19 mouse cellular contexts compared by ENCODE assay signal in genomic region chr5:146188144-146188543, GRCm38 (mm10). TPM values are rescaled to one million over a fixed set of nuclear protein-coding genes. Genes with fewer than 3 reads are reported as not detected.
DNase-seq lines count a peak whose midpoint lies in the region; ATAC-seq and TF ChIP-seq lines count a peak whose summit lies in the region.
"Had no signal": no experiment of that assay in that cellular context is flagged by ENCODE, and none has a peak within 500 bp of the region (broad histone marks: within the 10 kb centered on the region; RNA-seq: fewer than 3 reads in every experiment).

No protein-coding gene starts in this region.

- 83% methylated on average over 1 of the region's 1 CpGs for WGBS in kidney, adult 2 months
- WGBS in kidney, embryonic 14.5 days = 86% methylated on average over 1 of the region's 1 CpGs
- WGBS in heart, adult 2 months = 89% methylated on average over 1 of the region's 1 CpGs

- no peak overlapping the region for H3K9ac ChIP-seq in kidney, embryonic 14.5 days (ENCODE audit: low read depth, low read length)
- no peak overlapping the region for H3K9ac ChIP-seq in heart, adult 2 months (ENCODE audit: low read depth, low read length)
- H3K9ac ChIP-seq: limb, embryonic 12.5 days; midbrain, embryonic 13.5 days had no signal

- H3K27me3 ChIP-seq in kidney, adult 2 months (replicated peaks; ENCODE audit: control insufficient read depth, insufficient read depth, low read length) = no peaks in the 10 kb centered on the region
- no peaks in the 10 kb centered on the region for H3K27me3 ChIP-seq in kidney, embryonic 14.5 days (ENCODE audit: control insufficient read depth, insufficient read depth, low read length)
- no peaks in the 10 kb centered on the region for H3K27me3 ChIP-seq in heart, adult 2 months (ENCODE audit: control insufficient read depth, insufficient read depth, low read length)
- H3K27me3 ChIP-seq: limb, embryonic 12.5 days; midbrain, embryonic 13.5 days had no signal

- no peak overlapping the region for H3K4me2 ChIP-seq in kidney, embryonic 14.5 days (replicated peaks; ENCODE audit: low read depth, low read length)
- H3K4me2 ChIP-seq: limb, embryonic 12.5 days; midbrain, embryonic 13.5 days had no signal

- DNase-seq in kidney, adult 2 months = peak; percentile 52
- peak; percentile 12 for DNase-seq in retina, postnatal 1 day
- no peak for DNase-seq in retina, embryonic 14.5 days (ENCODE audit: low spot score)
- DNase-seq in heart, adult 2 months = no peak
- DNase-seq in gastrocnemius, postnatal 4 days (ENCODE audit: low spot score in 2 of 2) = no peak

- no peak overlapping the region for H3K4me3 ChIP-seq in kidney, adult 2 months (ENCODE audit: insufficient read depth, low read depth, low read length)
- H3K4me3 ChIP-seq in kidney, embryonic 14.5 days (ENCODE audit: low read length) = no peak overlapping the region
- no peak overlapping the region for H3K4me3 ChIP-seq in heart, adult 2 months
- H3K4me3 ChIP-seq: forebrain, embryonic 10.5 days; heart, embryonic 10.5 days; left cerebral cortex, adult 2 months; limb, embryonic 12.5 days; midbrain, embryonic 13.5 days had no signal

- no peak overlapping the region for H3K27ac ChIP-seq in kidney, adult 2 months (ENCODE audit: insufficient read depth, low read depth, low read length)
- H3K27ac ChIP-seq in kidney, embryonic 14.5 days (ENCODE audit: low read depth, low read length) = no peak overlapping the region
- no peak overlapping the region for H3K27ac ChIP-seq in heart, adult 2 months
- H3K27ac ChIP-seq: forebrain, embryonic 10.5 days; heart, embryonic 10.5 days; left cerebral cortex, adult 2 months; limb, embryonic 12.5 days; midbrain, embryonic 13.5 days had no signal

- TF ChIP-seq EP300 in heart, adult 2 months (IDR thresholded peaks at IDR 0.05; ENCODE audit: insufficient read depth, low read depth, low read length) = no peak

- H3K36me3 ChIP-seq in kidney, adult 2 months (ENCODE audit: control insufficient read depth, insufficient read depth, low read length) = no peaks in the 10 kb centered on the region
- no peaks in the 10 kb centered on the region for H3K36me3 ChIP-seq in kidney, embryonic 14.5 days (ENCODE audit: control insufficient read depth, insufficient read depth, low read length)
- no peaks in the 10 kb centered on the region for H3K36me3 ChIP-seq in heart, adult 2 months (ENCODE audit: control insufficient read depth, insufficient read depth, low read length)
- H3K36me3 ChIP-seq: forebrain, embryonic 10.5 days; heart, embryonic 10.5 days; limb, embryonic 12.5 days; midbrain, embryonic 13.5 days had no signal

- H3K9me3 ChIP-seq in kidney, embryonic 14.5 days (ENCODE audit: control insufficient read depth, low read length) = no peaks in the 10 kb centered on the region
- H3K9me3 ChIP-seq: heart, embryonic 10.5 days; limb, embryonic 12.5 days had no signal

- ATAC-seq in kidney, embryonic 14.5 days (ENCODE audit: low FRiP score, low TSS enrichment) = no peak; the same call in 1 of the 2 replicates
- ATAC-seq in granulocyte monocyte progenitor cell, adult 5-6 weeks (replicated peaks; ENCODE audit: poor library complexity, severe bottlenecking) = peak; percentile 44
- peak; percentile 51 for ATAC-seq in megakaryocyte-erythroid progenitor cell, adult 5-6 weeks (replicated peaks; ENCODE audit: low FRiP score, low TSS enrichment, poor library complexity, severe bottlenecking)
- ATAC-seq: midbrain, embryonic 13.5 days had no signal

- TF ChIP-seq POLR2A in kidney, adult 2 months (IDR thresholded peaks at IDR 0.05; ENCODE audit: low read depth, low read length) = no peak
- no peak for TF ChIP-seq POLR2A in heart, adult 2 months (IDR thresholded peaks at IDR 0.05; ENCODE audit: insufficient read depth, low read depth, low read length)

- peak; percentile 55; the same call in 1 of the 2 replicates for TF ChIP-seq CTCF in kidney, adult 2 months (conservative IDR thresholded peaks at IDR 0.05; ENCODE audit: insufficient read depth, insufficient read length, low read depth, low read length)
- no peak for TF ChIP-seq CTCF in heart, adult 2 months (IDR thresholded peaks at IDR 0.05)

- peaks cover 13% of the 10 kb centered on the region for H3K4me1 ChIP-seq in kidney, adult 2 months (ENCODE audit: control insufficient read depth, insufficient read depth, low read length)
- no peaks in the 10 kb centered on the region for H3K4me1 ChIP-seq in kidney, embryonic 14.5 days (ENCODE audit: control insufficient read depth, insufficient read depth, low read length)
- no peaks in the 10 kb centered on the region for H3K4me1 ChIP-seq in heart, adult 2 months (ENCODE audit: control insufficient read depth, insufficient read depth, low read length)
- H3K4me1 ChIP-seq: forebrain, embryonic 10.5 days; heart, embryonic 10.5 days; limb, embryonic 12.5 days; midbrain, embryonic 13.5 days had no signal

- no peaks in the 10 kb centered on the region for H3K79me2 ChIP-seq in heart, adult 2 months (replicated peaks; ENCODE audit: control insufficient read depth, insufficient read depth, low read length)

- intact Hi-C loops in heart, adult 2 months (cut with DNase I) = loop anchor here (10.0 kb wide), 1 partner anchor 147 kb away; no protein-coding TSS in a partner anchor

RNA-seq across cellular contexts. Expression of gene 1700001J03Rik, which starts 3.0 kb away (rescaled TPM):
- polyA plus RNA-seq in kidney, adult 2 months (2012; rRNA removed) = 1.7 and 2.1 TPM in 2 replicates
- polyA plus RNA-seq in kidney, embryonic 14.5 days (2014; fragmentation: Nextera tagmentation; extraction: Ambion mirVana) = 1.1 TPM in 1 of 2 replicates, not detected in the other
- not detected in 2 replicates for total RNA-seq in granulocyte monocyte progenitor cell, adult 5-6 weeks (2014; fragmentation: Nextera tagmentation)
- not detected in 2 replicates for total RNA-seq in granulocyte monocyte progenitor cell, adult 5-6 weeks (2017)
- total RNA-seq in megakaryocyte-erythroid progenitor cell, adult 5-6 weeks (2014; fragmentation: Nextera tagmentation) = not detected in 2 replicates
- not detected in 2 replicates for total RNA-seq in megakaryocyte-erythroid progenitor cell, adult 5-6 weeks (2017)
- total RNA-seq in heart, adult 2 months (2021) = under 1 TPM in 1 of 2 experiments, not detected in 1; 0.55 TPM
- polyA plus RNA-seq in heart, adult 2 months (2012; rRNA removed) = 0.68 and 0.88 TPM in 2 replicates
- 1 to 10 TPM in 1 of 2 experiments, under 1 TPM in 1; 0.60 to 1.3 TPM for total RNA-seq in gastrocnemius, postnatal 4 days (2021)
- total RNA-seq: heart, postnatal 36 days had no signal
- polyA plus RNA-seq: embryonic facial prominence, embryonic 11.5 days; forebrain, embryonic 10.5 days; heart, embryonic 10.5 days; intestine, embryonic 14.5 days; limb, embryonic 12.5 days; lung, embryonic 16.5 days; stomach, embryonic 14.5 days had no signal

RNA-seq across cellular contexts. Expression of gene Gm6309, which starts 17.6 kb away (rescaled TPM):
- not detected in 2 replicates for polyA plus RNA-seq in kidney, adult 2 months (2012; rRNA removed)
- not detected in 2 replicates for polyA plus RNA-seq in kidney, embryonic 14.5 days (2014; fragmentation: Nextera tagmentation; extraction: Ambion mirVana)
- total RNA-seq in granulocyte monocyte progenitor cell, adult 5-6 weeks (2014; fragmentation: Nextera tagmentation) = not detected in 2 replicates
- not detected in 2 replicates for total RNA-seq in granulocyte monocyte progenitor cell, adult 5-6 weeks (2017)
- total RNA-seq in megakaryocyte-erythroid progenitor cell, adult 5-6 weeks (2014; fragmentation: Nextera tagmentation) = not detected in 2 replicates
- total RNA-seq in megakaryocyte-erythroid progenitor cell, adult 5-6 weeks (2017) = not detected in 2 replicates
- total RNA-seq in heart, adult 2 months (2021) = not detected
- not detected in 2 replicates for polyA plus RNA-seq in heart, adult 2 months (2012; rRNA removed)
- not detected for total RNA-seq in gastrocnemius, postnatal 4 days (2021)
- total RNA-seq: adrenal gland, adult 18-20 months; heart, postnatal 36 days; left cerebral cortex, adult 2 months had no signal
- polyA plus RNA-seq: embryonic facial prominence, embryonic 11.5 days; forebrain, embryonic 10.5 days; heart, embryonic 10.5 days; intestine, embryonic 14.5 days; limb, embryonic 12.5 days; lung, embryonic 16.5 days; midbrain, embryonic 13.5 days; stomach, embryonic 14.5 days had no signal

RNA-seq across cellular contexts. Expression of gene Gm5565, which starts 27.8 kb away (rescaled TPM):
- not detected in 2 replicates for polyA plus RNA-seq in kidney, adult 2 months (2012; rRNA removed)
- not detected in 2 replicates for polyA plus RNA-seq in kidney, embryonic 14.5 days (2014; fragmentation: Nextera tagmentation; extraction: Ambion mirVana)
- not detected in 2 replicates for total RNA-seq in granulocyte monocyte progenitor cell, adult 5-6 weeks (2014; fragmentation: Nextera tagmentation)
- not detected in 2 replicates for total RNA-seq in granulocyte monocyte progenitor cell, adult 5-6 weeks (2017)
- not detected in 2 replicates for total RNA-seq in megakaryocyte-erythroid progenitor cell, adult 5-6 weeks (2014; fragmentation: Nextera tagmentation)
- not detected in 2 replicates for total RNA-seq in megakaryocyte-erythroid progenitor cell, adult 5-6 weeks (2017)
- not detected for total RNA-seq in heart, adult 2 months (2021)
- polyA plus RNA-seq in heart, adult 2 months (2012; rRNA removed) = not detected in 2 replicates
- total RNA-seq in gastrocnemius, postnatal 4 days (2021) = not detected
- total RNA-seq: adrenal gland, adult 18-20 months; heart, postnatal 36 days; left cerebral cortex, adult 2 months had no signal
- polyA plus RNA-seq: embryonic facial prominence, embryonic 11.5 days; forebrain, embryonic 10.5 days; heart, embryonic 10.5 days; intestine, embryonic 14.5 days; limb, embryonic 12.5 days; lung, embryonic 16.5 days; midbrain, embryonic 13.5 days; stomach, embryonic 14.5 days had no signal

RNA-seq across cellular contexts. Expression of gene Rnf6, which starts 33.2 kb away (rescaled TPM):
- polyA plus RNA-seq in kidney, adult 2 months (2012; rRNA removed) = 34.8 and 36.2 TPM in 2 replicates
- 29.5 and 38.2 TPM in 2 replicates for polyA plus RNA-seq in kidney, embryonic 14.5 days (2014; fragmentation: Nextera tagmentation; extraction: Ambion mirVana)
- 23.8 and 24.0 TPM in 2 replicates for total RNA-seq in granulocyte monocyte progenitor cell, adult 5-6 weeks (2014; fragmentation: Nextera tagmentation)
- 34.7 and 38.5 TPM in 2 replicates for total RNA-seq in granulocyte monocyte progenitor cell, adult 5-6 weeks (2017)
- 14.0 and 15.1 TPM in 2 replicates for total RNA-seq in megakaryocyte-erythroid progenitor cell, adult 5-6 weeks (2014; fragmentation: Nextera tagmentation)
- total RNA-seq in megakaryocyte-erythroid progenitor cell, adult 5-6 weeks (2017) = 25.2 and 34.4 TPM in 2 replicates
- total RNA-seq in heart, adult 2 months (2021) = 10 to 100 TPM; 40.6 to 43.1 TPM
- 15.6 and 24.8 TPM in 2 replicates for polyA plus RNA-seq in heart, adult 2 months (2012; rRNA removed)
- 10 to 100 TPM; 36.8 to 46.9 TPM for total RNA-seq in gastrocnemius, postnatal 4 days (2021)

RNA-seq across cellular contexts. Expression of gene Cdk8, which starts 42.9 kb away (rescaled TPM):
- 34.5 and 38.4 TPM in 2 replicates for polyA plus RNA-seq in kidney, adult 2 months (2012; rRNA removed)
- 30.7 and 35.0 TPM in 2 replicates for polyA plus RNA-seq in kidney, embryonic 14.5 days (2014; fragmentation: Nextera tagmentation; extraction: Ambion mirVana)
- total RNA-seq in granulocyte monocyte progenitor cell, adult 5-6 weeks (2014; fragmentation: Nextera tagmentation) = 36.1 and 56.1 TPM in 2 replicates
- total RNA-seq in granulocyte monocyte progenitor cell, adult 5-6 weeks (2017) = 43.8 and 49.3 TPM in 2 replicates
- 60.4 and 70.3 TPM in 2 replicates for total RNA-seq in megakaryocyte-erythroid progenitor cell, adult 5-6 weeks (2014; fragmentation: Nextera tagmentation)
- 51.7 and 60.3 TPM in 2 replicates for total RNA-seq in megakaryocyte-erythroid progenitor cell, adult 5-6 weeks (2017)
- total RNA-seq in heart, adult 2 months (2021) = 10 to 100 TPM; 15.5 to 15.6 TPM
- 15.0 and 18.8 TPM in 2 replicates for polyA plus RNA-seq in heart, adult 2 months (2012; rRNA removed)
- total RNA-seq in gastrocnemius, postnatal 4 days (2021) = 10 to 100 TPM; 39.0 to 48.2 TPM

Comparison
In these comparisons a context has a peak if more than half of its experiments do, and no peak if none do; other contexts are left out.
1. DNase-seq: peak in kidney, adult 2 months (single experiment) and retina, postnatal 1 day (single experiment); none in retina, embryonic 14.5 days (single experiment), heart, adult 2 months (0 of 2) and gastrocnemius, postnatal 4 days (0 of 2).